Mouse (Mus musculus): ENCODE measurements around the gene Pptc7. TPM values are rescaled to one million over a fixed set of nuclear protein-coding genes. Genes with fewer than 3 reads are reported as not detected.
"Not testable (repeated sequence)": the region's sequence is repeated elsewhere in the genome, so short reads cannot be mapped to it uniquely, and the experiment has no call there.

Pptc7 gene
- polyA plus RNA-seq, 1 experiment: 18.8 TPM

- no peak for TF ChIP-seq CTCF (IDR thresholded peaks at IDR 0.05; ENCODE audit: extremely low read depth, insufficient read depth, insufficient read length, insufficient replicate concordance)
- no peak for TF ChIP-seq POLR2A (IDR thresholded peaks at IDR 0.05; ENCODE audit: low read depth, low read length)
- WGBS: 4% methylated on average over 20 of the region's 20 CpGs
- peak; percentile 59 to 64 for DNase-seq (ENCODE audit: low read depth in 1 of 2, low spot score in 2 of 2)
These were observed 31.0 kb downstream of the Pptc7 start for GRCm38 (mm10) chr5:122314966-122315667.

GRCm38 (mm10) chr5:122317329-122318045, 33.3 kb downstream of the Pptc7 start:
- H3K36me3 ChIP-seq (ENCODE audit: control insufficient read depth, insufficient read depth, low read length): peaks cover 28% of the 10 kb centered on the region
- H3K4me3 ChIP-seq (ENCODE audit: extremely low read depth, insufficient read depth, insufficient read length): no peak overlapping the region
- WGBS: 31% methylated on average over 11 of the region's 11 CpGs
- DNase-seq (ENCODE audit: low read depth in 1 of 2, low spot score in 2 of 2): peak in 1 of 2 experiments; percentile 18
- TF ChIP-seq CTCF (IDR thresholded peaks at IDR 0.05; ENCODE audit: extremely low read depth, insufficient read depth, insufficient read length, insufficient replicate concordance) (no peak), POLR2A (IDR thresholded peaks at IDR 0.05; ENCODE audit: low read depth, low read length) (no peak)
- H3K4me1 ChIP-seq (ENCODE audit: control insufficient read depth, insufficient read depth, insufficient read length): peaks cover 28% of the 10 kb centered on the region; the same call in 1 of the 2 replicates
- H3K27me3 ChIP-seq (ENCODE audit: control insufficient read depth, insufficient read depth, low read length): no peaks in the 10 kb centered on the region
- peak overlapping the region; percentile 46 for H3K27ac ChIP-seq (ENCODE audit: insufficient read depth, low read length)

More at GRCm38 (mm10) chr5:122314966-122315667, 31.0 kb downstream of the Pptc7 start:
- H3K27me3 ChIP-seq (ENCODE audit: control insufficient read depth, insufficient read depth, low read length): no peaks in the 10 kb centered on the region
- no peak overlapping the region for H3K4me3 ChIP-seq (ENCODE audit: extremely low read depth, insufficient read depth, insufficient read length)
- H3K27ac ChIP-seq (ENCODE audit: insufficient read depth, low read length): peak overlapping the region; percentile 49
- peaks cover 41% of the 10 kb centered on the region; the same call in 1 of the 2 replicates for H3K4me1 ChIP-seq (ENCODE audit: control insufficient read depth, insufficient read depth, insufficient read length)
- peaks cover 15% of the 10 kb centered on the region for H3K36me3 ChIP-seq (ENCODE audit: control insufficient read depth, insufficient read depth, low read length)

DNA sequence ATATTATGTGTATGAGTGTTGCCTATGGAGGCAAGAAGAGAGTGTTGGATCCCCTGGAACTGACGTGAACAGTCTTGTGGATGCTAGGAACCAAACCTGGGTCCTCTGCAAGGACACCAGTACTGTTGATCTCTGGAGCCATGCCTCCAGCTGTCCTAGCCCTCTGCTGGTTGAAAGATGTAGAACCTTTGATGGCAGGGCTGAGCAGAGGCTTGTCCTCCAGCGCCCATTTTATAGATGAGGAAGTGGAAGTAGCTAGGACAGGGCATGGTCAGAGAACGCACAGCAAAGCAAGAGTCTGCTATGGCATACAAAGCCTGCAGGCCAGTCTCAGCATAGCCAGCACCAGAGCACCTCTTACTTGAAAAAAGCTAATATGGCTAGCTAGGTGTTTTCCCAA, 33.9 kb downstream of the Pptc7 start:
- TF ChIP-seq CTCF (IDR thresholded peaks at IDR 0.05; ENCODE audit: extremely low read depth, insufficient read depth, insufficient read length, insufficient replicate concordance) (peak; percentile 54; the same call in 1 of the 2 replicates), POLR2A (IDR thresholded peaks at IDR 0.05; ENCODE audit: low read depth, low read length) (no peak)
- peaks cover 31% of the 10 kb centered on the region for H3K36me3 ChIP-seq (ENCODE audit: control insufficient read depth, insufficient read depth, low read length)
- no peak overlapping the region for H3K27ac ChIP-seq (ENCODE audit: insufficient read depth, low read length)
- peaks cover 28% of the 10 kb centered on the region; the same call in 1 of the 2 replicates for H3K4me1 ChIP-seq (ENCODE audit: control insufficient read depth, insufficient read depth, insufficient read length)
- H3K4me3 ChIP-seq (ENCODE audit: extremely low read depth, insufficient read depth, insufficient read length): no peak overlapping the region
- WGBS: 25% methylated on average over 3 of the region's 3 CpGs
- peak; percentile 72 to 75 for DNase-seq (ENCODE audit: low read depth in 1 of 2, low spot score in 2 of 2)
- H3K27me3 ChIP-seq (ENCODE audit: control insufficient read depth, insufficient read depth, low read length): no peaks in the 10 kb centered on the region

- DNase-seq (ENCODE audit: low read depth in 1 of 2, low spot score in 2 of 2); H3K4me3 ChIP-seq (ENCODE audit: extremely low read depth, insufficient read depth, insufficient read length); H3K27me3 ChIP-seq (ENCODE audit: control insufficient read depth, insufficient read depth, low read length); H3K27ac ChIP-seq (ENCODE audit: insufficient read depth, low read length): not testable (repeated sequence)
- WGBS: 90% methylated on average over 3 of the region's 3 CpGs
- peaks cover 26% of the 10 kb centered on the region for H3K36me3 ChIP-seq (ENCODE audit: control insufficient read depth, insufficient read depth, low read length)
- H3K4me1 ChIP-seq (ENCODE audit: control insufficient read depth, insufficient read depth, insufficient read length): peaks cover 24% of the 10 kb centered on the region; the same call in 1 of the 2 replicates
These were observed 34.8 kb downstream of the Pptc7 start for GRCm38 (mm10) chr5:122318976-122319375.

DNA sequence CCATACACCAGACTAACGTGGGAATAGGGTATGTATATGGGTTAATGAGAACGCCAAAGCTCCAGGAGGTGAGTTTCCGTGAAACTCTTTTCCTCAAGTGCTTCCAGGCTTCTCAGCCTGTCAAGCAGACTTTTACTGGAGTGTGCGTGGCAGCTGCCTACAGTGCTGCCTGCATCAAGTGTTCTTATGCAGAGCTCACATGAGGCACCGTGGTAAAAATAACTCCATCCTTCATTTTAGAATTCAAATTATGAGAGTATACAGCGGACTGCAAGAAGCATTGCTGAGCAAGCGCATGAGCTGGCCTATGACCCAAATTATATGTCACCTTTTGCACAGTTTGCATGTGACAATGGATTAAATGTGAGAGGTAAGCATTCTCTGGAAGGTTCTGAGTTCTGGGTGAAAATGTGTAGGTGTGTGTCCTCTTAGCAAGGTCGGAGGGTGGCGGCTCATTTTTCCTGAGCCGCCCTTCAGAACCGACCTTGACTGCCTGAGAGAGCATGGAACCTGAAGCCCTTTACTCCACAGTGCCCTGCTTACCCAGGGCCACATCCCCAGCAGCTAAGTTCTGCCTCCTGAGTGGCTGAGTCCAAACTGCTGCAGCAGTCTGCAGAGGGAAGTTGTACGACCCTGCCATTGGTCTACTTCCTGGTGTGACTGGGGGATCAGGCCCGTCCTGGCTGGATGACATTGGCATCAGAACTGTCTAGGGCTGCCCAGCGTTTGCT, 35.5 kb downstream of the Pptc7 start:
- H3K4me3 ChIP-seq (ENCODE audit: extremely low read depth, insufficient read depth, insufficient read length): no peak overlapping the region
- DNase-seq (ENCODE audit: low read depth in 1 of 2, low spot score in 2 of 2): no peak
- H3K4me1 ChIP-seq (ENCODE audit: control insufficient read depth, insufficient read depth, insufficient read length): peaks cover 23% of the 10 kb centered on the region; the same call in 1 of the 2 replicates
- H3K27ac ChIP-seq (ENCODE audit: insufficient read depth, low read length): no peak overlapping the region
- no peak for TF ChIP-seq CTCF (IDR thresholded peaks at IDR 0.05; ENCODE audit: extremely low read depth, insufficient read depth, insufficient read length, insufficient replicate concordance)
- TF ChIP-seq POLR2A (IDR thresholded peaks at IDR 0.05; ENCODE audit: low read depth, low read length): no peak
- H3K27me3 ChIP-seq (ENCODE audit: control insufficient read depth, insufficient read depth, low read length): no peaks in the 10 kb centered on the region
- H3K36me3 ChIP-seq (ENCODE audit: control insufficient read depth, insufficient read depth, low read length): peaks cover 28% of the 10 kb centered on the region
- 85% methylated on average over 14 of the region's 14 CpGs for WGBS

DNA sequence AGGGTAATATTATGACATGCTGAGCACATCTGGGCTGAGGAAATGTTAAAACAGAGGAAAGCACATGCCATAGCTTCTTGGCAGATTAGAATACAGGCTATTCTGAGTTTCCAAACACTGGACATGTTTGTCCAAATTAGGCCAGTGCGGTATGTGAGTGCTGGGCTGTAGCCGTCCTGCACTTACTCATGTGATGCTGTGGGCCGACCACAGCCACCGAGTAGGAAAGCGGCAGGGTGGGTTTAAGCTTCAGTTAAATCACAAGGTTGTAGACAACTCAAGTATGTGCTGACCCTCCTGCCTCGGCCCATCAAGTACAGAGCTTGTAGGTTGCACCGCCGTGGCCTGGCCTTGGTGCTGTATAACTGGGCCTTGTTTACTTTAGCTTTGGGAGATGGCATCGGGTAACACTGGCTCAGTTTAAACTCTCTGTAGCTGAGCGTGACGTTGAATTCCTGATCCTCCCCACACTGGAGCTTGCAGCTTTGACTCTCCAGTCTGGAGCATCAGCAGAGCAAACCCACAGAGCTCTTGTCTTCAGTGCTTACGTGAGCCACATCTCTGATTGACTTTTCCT, 36.1 kb downstream of the Pptc7 start:
- Histone ChIP-seq H3K36me3 (ENCODE audit: control insufficient read depth, insufficient read depth, low read length) (peaks cover 33% of the 10 kb centered on the region), H3K27ac (ENCODE audit: insufficient read depth, low read length) (no peak overlapping the region), H3K4me3 (ENCODE audit: extremely low read depth, insufficient read depth, insufficient read length) (no peak overlapping the region), H3K4me1 (ENCODE audit: control insufficient read depth, insufficient read depth, insufficient read length) (peaks cover 17% of the 10 kb centered on the region; the same call in 1 of the 2 replicates), H3K27me3 (ENCODE audit: control insufficient read depth, insufficient read depth, low read length) (no peaks in the 10 kb centered on the region)
- no peak for DNase-seq (ENCODE audit: low read depth in 1 of 2, low spot score in 2 of 2)
- 92% methylated on average over 12 of the region's 12 CpGs for whole genome bisulfite sequencing
- no peak for TF ChIP-seq CTCF (IDR thresholded peaks at IDR 0.05; ENCODE audit: extremely low read depth, insufficient read depth, insufficient read length, insufficient replicate concordance)
- no peak for TF ChIP-seq POLR2A (IDR thresholded peaks at IDR 0.05; ENCODE audit: low read depth, low read length)
